Mouse (Mus musculus) heart, postnatal 0 days (tissue): ENCODE measurements at regions not wholly inside any gene's neighbourhood (a gene's known extent, or its start where the extent isn't known, plus 50 kb on each side); places are given as distances from the start of the nearest gene placed in this dataset.

Experiments
- CTCF ChIP-seq: IDR thresholded peaks from 2 replicates; pipeline ENCODE4 v1.5.1; 2016; ENCODE audit warnings: antibody characterized with exemption, control low read depth, low read depth
- EP300 ChIP-seq: IDR thresholded peaks from 2 replicates; pipeline ENCODE4 v1.6.1; 2016; ENCODE audit warnings: antibody characterized with exemption, low read depth

- TF ChIP-seq EP300 = no peak
- no peak for TF ChIP-seq CTCF
These were observed 144.0 kb downstream of the Bmp7 start for GRCm38 (mm10) chr2:172796104-172796503.
